Mouse (Mus musculus) T-helper 2 cell (primary cell): Measurements from ENCODE around the gene Hsd17b12.

Experiments
- in situ Hi-C: fragments of 300-600 bp; cut with MboI, MseI; formaldehyde crosslinking; loops from one replicate; pipeline ENCODE4 v1.15.1; 2025; ENCODE audit warnings: high pct_unique_total_duplicates

The Hsd17b12 gene

DNA sequence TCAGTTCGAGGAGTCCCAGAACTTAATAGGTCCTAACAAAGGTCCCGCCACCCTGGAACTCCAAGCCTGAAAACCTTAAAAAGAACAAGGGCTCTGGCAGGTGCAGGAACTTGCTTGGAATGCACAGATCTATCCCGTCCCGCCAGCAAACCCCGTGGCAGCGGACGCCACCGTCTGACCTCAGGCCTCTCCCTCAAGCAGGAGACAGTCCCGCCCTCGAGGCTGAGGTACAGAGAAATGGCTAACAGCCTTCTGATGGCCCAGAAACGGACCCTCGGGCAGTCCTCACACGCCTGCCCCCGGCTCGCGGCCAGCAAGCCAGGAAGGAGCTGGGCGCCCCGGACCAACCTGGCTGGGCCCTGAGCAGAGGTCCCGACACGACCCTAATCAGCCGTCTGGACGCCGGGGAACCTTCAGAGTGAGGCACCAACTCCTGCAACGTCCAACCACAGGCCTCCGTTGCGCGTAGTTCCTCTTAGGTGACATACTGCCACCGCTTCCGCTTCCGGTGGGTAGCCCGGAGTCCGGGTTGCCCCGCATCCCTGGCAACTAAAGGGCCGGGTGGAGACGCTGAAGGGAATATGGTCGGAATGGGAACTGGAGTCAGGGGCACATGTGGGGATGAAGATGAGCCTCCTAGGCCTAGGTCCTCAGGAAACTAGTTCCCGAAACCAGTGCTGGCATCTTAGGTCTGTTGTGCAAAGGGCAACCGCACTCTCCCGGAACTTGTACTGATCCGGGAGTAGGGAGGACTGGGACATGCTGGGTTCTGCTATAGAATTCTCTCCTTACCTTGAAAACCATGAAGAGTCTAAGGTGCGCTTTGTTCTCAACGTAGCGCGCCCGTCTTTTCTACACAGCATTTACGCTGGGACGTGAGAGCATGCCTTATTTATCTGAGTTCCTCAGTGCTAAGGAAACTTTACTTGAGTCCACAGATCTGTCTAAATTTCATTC, 147.2 kb downstream of the Hsd17b12 start, which contains the start of gene Alkbh3:
Gene Alkbh3 (minus strand): TSS at position 473 of the 957 bp plus-strand sequence.
- in situ Hi-C loops: no loop called here

DNA sequence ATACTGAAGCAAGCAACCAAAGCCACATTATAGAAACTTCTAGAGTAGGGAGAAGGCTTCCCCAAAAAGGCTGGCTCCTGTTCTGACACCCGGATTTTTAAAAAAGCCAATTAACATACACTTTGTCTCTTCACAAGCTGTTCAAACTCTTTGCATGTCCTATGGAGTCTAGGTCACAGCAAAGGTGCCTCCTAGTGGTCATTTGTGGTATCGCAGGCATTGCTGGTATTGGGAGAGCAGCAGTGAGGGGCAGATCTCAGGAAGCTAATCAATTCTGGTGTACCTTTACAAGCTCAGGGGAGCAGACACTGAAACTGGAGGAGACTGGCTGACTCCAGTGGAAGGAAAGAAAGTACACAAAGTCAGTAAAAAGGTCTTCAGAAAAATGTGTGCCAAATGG, 155.4 kb downstream of the Hsd17b12 start:
- in situ Hi-C loops: loop anchor here (5.0 kb wide), 1 partner anchor 145 kb away; no protein-coding TSS in a partner anchor

DNA sequence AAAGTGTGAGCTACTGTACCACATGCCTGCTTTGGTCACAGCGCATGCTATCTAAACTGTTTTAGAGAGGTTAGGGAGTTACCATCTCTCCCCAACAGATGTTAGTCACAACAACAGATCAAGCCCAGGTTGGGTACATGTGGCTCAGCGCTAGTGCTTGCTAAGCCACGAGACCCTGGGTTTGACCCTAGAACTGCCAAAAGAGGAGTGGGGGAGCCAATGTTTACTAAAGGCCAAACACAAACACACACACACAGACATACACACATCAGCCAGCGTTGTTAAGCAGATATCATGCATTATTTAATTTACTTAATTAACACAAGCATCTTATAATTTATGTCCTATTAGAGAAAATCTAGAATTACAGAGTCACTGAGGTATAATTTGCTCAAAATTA, 155.8 kb downstream of the Hsd17b12 start:
- in situ Hi-C loops: loop anchor here (5.0 kb wide), 1 partner anchor 145 kb away; no protein-coding TSS in a partner anchor

DNA sequence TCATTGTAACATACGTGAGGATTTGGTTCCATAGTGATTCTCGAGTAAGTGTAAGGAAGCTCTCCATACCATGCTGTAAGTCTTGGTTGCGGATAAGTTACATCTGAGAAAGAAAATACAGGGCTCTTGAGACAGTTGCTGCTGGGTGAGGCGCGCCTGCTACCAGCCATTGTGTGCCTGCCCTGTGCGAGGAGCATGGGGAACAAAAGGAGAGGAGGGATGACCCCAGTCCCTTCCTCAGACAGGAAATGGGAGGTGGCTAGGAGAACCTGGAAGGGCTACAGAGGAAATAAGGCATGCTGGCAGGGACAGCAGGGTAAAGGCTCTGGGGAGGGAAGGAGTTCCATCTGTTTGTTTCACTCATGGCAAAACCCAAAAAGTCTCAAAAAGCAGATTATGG, 156.4 kb downstream of the Hsd17b12 start:
- in situ Hi-C loops: loop anchor here (5.0 kb wide), 1 partner anchor 144 kb away; no protein-coding TSS in a partner anchor

DNA sequence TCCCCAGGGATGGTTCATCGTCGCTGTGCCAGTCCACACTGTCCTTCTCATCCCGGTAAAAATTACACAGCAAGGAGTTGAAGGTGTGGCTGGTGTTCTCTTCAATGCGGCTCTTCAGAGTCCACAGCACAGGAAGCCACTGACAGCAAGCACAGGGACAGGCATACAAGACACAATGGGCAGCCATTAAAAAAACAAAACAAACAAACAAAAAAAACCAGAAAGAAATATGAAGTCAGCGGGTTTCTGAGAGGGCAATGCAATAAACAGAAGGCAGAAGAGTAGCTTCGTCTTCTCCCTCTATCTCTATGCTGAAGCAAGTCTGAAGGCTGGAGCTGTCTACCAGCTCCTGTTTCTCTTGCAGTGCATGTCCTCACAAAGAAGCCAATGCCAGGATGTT, 161.5 kb downstream of the Hsd17b12 start, which contains the start of gene Gm27027:
Gene Gm27027 (minus strand): TSS at position 101 of the 400 bp plus-strand sequence.
- in situ Hi-C loops: no loop called here

DNA sequence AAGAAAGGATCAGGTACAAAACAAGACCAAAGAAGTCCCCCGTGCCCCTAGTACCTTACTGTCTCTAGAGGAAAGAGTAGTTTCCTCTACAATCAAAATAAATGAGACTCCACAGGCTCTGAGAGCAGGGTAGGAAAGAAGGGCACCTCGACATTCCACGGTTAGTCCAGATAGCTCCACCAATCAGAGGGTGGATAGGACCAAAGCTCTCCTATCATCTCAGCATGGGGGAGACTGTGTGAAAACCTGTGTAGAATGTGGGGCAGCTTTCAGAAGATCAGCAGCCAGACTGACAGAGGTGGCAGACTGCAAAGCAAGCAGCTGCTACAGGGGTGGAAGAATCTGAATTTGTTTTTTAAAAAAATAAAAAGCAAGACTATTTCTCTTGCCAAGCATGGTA, 165.0 kb downstream of the Hsd17b12 start:
- in situ Hi-C loops: no loop called here

DNA sequence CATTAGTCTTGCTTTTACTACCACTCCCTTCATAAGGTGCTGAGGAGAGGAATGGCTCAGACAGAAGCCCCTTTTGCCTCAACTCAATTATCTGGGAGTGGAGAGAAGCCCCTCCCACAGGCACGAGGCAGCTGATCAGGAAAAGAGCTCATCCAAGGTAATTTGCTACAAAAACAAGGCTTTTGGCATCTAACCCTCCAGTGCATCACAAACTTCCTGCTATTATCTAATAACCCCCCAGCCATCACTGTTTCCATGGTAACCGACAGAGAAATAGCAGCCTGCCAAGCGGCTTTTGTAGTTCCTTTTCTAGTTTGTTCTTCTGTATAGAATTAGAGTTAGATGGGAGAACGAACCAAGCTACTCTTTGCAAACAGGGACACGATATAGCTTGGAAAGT, 165.5 kb downstream of the Hsd17b12 start:
- in situ Hi-C loops: no loop called here

DNA sequence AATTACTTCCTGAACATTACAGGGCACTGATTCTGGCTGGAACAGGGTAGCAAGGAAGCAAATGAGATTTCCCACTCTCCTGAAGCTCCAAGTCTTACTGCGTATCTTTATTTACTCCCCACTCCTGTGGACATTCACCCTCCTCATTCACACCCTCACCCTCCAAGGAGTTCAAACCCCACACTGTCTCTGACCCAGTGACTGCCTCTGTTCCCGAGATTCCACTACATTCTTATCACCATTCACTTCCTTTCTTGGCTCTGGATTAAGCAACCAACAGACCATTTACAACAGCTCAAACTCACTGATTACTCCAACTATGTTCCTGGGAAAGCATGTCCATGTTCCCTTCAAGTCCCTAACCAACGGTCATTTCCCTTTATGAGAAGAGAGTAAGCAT, 166.4 kb downstream of the Hsd17b12 start:
- in situ Hi-C loops: no loop called here

DNA sequence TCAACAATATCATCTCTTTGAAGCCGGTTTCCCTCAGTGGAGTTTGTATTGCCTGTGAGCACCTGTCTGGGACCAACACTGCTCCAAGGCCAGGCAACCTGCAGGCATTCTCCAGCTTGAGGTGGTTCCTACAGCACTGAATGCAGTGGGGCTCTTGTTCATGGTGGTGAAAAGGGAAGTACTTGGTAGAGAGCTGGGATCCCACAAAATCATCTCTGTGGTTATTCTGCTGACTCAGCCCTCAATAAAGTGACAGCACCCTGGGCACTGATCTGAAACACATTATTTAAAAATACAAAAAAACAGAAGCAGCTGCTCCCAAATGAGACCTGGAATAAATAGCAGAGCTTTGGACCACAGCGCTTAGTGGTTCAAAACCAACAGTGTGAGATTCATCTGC, 169.3 kb downstream of the Hsd17b12 start:
- in situ Hi-C loops: no loop called here
